Mouse (Mus musculus) neural tube, embryonic 11.5 days (tissue): Measurements from ENCODE around the gene Ggt7. TPM values are rescaled to one million over a fixed set of nuclear protein-coding genes. Genes with fewer than 3 reads are reported as not detected.

Experiments
- ATAC-seq: fragments of 200-750 bp; cut with Nextera tagmentation; 2 replicates; pipeline ENCODE4 v1.8.0; 2017; ENCODE audit warnings: moderate number of reproducible peaks, mild to moderate bottlenecking, moderate TSS enrichment, moderate library complexity; ENCODE audit not compliant: insufficient read depth, low FRiP score, low TSS enrichment
- DNase-seq: peaks from one replicate; pipeline ENCODE4 v3.0.0-alpha.2; 2015; ENCODE audit warnings: low spot score
- H3K27ac ChIP-seq: fragments of 300-500 bp; sonication (generic); 2 replicates; pipeline ENCODE4 v1.5.1; 2014; ENCODE audit warnings: low read depth, mild to moderate bottlenecking, low read length
- H3K27me3 ChIP-seq: fragments of 300-500 bp; sonication (generic); 2 replicates; pipeline ENCODE4 v1.6.1; 2014; ENCODE audit warnings: mild to moderate bottlenecking, low read length, mixed read lengths; ENCODE audit not compliant: control insufficient read depth, insufficient read depth
- H3K36me3 ChIP-seq: fragments of 300-500 bp; sonication (generic); 2 replicates; pipeline ENCODE4 v1.6.1; 2014; ENCODE audit warnings: mild to moderate bottlenecking, low read length, moderate library complexity, mixed read lengths; ENCODE audit not compliant: control insufficient read depth, insufficient read depth
- H3K4me1 ChIP-seq: fragments of 300-500 bp; sonication (generic); 2 replicates; pipeline ENCODE4 v1.6.1; 2014; ENCODE audit warnings: low read length, mixed read lengths; ENCODE audit not compliant: control insufficient read depth, insufficient read depth
- H3K4me2 ChIP-seq: fragments of 300-500 bp; sonication (generic); 2 replicates; pipeline ENCODE4 v1.6.1; 2014; ENCODE audit warnings: low read depth, mild to moderate bottlenecking, moderate library complexity
- H3K4me3 ChIP-seq: fragments of 300-500 bp; sonication (generic); 2 replicates; pipeline ENCODE4 v1.5.1; 2014; ENCODE audit warnings: low read depth, low read length
- H3K9ac ChIP-seq: fragments of 300-500 bp; sonication (generic); 2 replicates; pipeline ENCODE4 v1.6.1; 2014; ENCODE audit warnings: mild to moderate bottlenecking, low read length
- H3K9me3 ChIP-seq: fragments of 300-500 bp; sonication (generic); 2 replicates; pipeline ENCODE4 v1.6.1; 2016; ENCODE audit warnings: low read length; ENCODE audit not compliant: control insufficient read depth
- WGBS: fragments of 180-500 bp; shearing (Covaris S2); extraction: QIAGEN DNeasy Blood & Tissue Kit; methylation state at CpG from one replicate; pipeline ENCODE4 v1.1.7; 2014; 5-methylcytosine and 5-hydroxymethylcytosine counted together
- polyA plus RNA-seq: library from polyadenylated mRNA; unstranded; fragments of >200 nt; fragmentation: Nextera tagmentation; extraction: Ambion mirVana; gene quantifications from 2 replicates; pipeline ENCODE4 v1.2.1, GENCODE M21; 2014

Gene Ggt7
- polyA plus RNA-seq, 1 experiment from 2014 or later: 17.1 TPM

GRCm38 (mm10) chr2:155502596-155502995 is 15.4 kb downstream of the Ggt7 start:
- H3K4me2 ChIP-seq: no peak overlapping the region
- no peak overlapping the region for H3K27ac ChIP-seq
- H3K4me1 ChIP-seq: no peaks in the 10 kb centered on the region
- WGBS: 85% methylated on average over 7 of the region's 7 CpGs
- H3K4me3 ChIP-seq: no peak overlapping the region
- no peaks in the 10 kb centered on the region for H3K9me3 ChIP-seq
- DNase-seq (no peak), ATAC-seq (no peak)
- no peaks in the 10 kb centered on the region for H3K36me3 ChIP-seq
- no peak overlapping the region for H3K9ac ChIP-seq
- no peaks in the 10 kb centered on the region for H3K27me3 ChIP-seq

- Histone ChIP-seq H3K9ac (no peak overlapping the region), H3K4me3 (no peak overlapping the region), H3K27ac (no peak overlapping the region), H3K4me2 (no peak overlapping the region), H3K27me3 (no peaks in the 10 kb centered on the region), H3K9me3 (no peaks in the 10 kb centered on the region), H3K4me1 (no peaks in the 10 kb centered on the region), H3K36me3 (no peaks in the 10 kb centered on the region)
- DNase-seq (no peak), ATAC-seq (no peak)
- 92% methylated on average over 6 of the region's 6 CpGs for WGBS
Measured at GRCm38 (mm10) chr2:155490998-155491397, 27.0 kb downstream of the Ggt7 start.

GRCm38 (mm10) chr2:155482021-155482420 is 36.0 kb downstream of the Ggt7 start:
- no peak overlapping the region for H3K4me3 ChIP-seq
- no peaks in the 10 kb centered on the region for H3K36me3 ChIP-seq
- DNase-seq: peak; percentile 50
- H3K27ac ChIP-seq: no peak overlapping the region
- ATAC-seq: no peak
- H3K9ac ChIP-seq: no peak overlapping the region
- no peak overlapping the region for H3K4me2 ChIP-seq
- WGBS: 38% methylated on average over 3 of the region's 3 CpGs
- no peaks in the 10 kb centered on the region for H3K9me3 ChIP-seq
- H3K27me3 ChIP-seq: no peaks in the 10 kb centered on the region
- H3K4me1 ChIP-seq: no peaks in the 10 kb centered on the region

- peaks cover 8% of the 10 kb centered on the region; the same call in 1 of the 2 replicates for H3K4me1 ChIP-seq
Measured at GRCm38 (mm10) chr2:155473570-155474088, 44.4 kb downstream of the Ggt7 start, which contains the start of gene Ncoa6. Gene Ncoa6, minus strand, starts transcription at chr2:155473894.

GRCm38 (mm10) chr2:155472671-155473569 is 45.1 kb downstream of the Ggt7 start:
- Histone ChIP-seq H3K4me3 (peak overlapping the region; percentile 98), H3K27me3 (no peaks in the 10 kb centered on the region), H3K4me1 (peaks cover 8% of the 10 kb centered on the region; the same call in 1 of the 2 replicates), H3K4me2 (peak overlapping the region; percentile 70), H3K9me3 (no peaks in the 10 kb centered on the region), H3K9ac (peak overlapping the region; percentile 96), H3K27ac (peak overlapping the region; percentile 80), H3K36me3 (no peaks in the 10 kb centered on the region)
- DNase-seq (peak; percentile 50), ATAC-seq (peak; percentile 70)
- WGBS: 1% methylated on average over 25 of the region's 71 CpGs

More at GRCm38 (mm10) chr2:155473570-155474088, 44.4 kb downstream of the Ggt7 start, which contains the start of gene Ncoa6:
- no peaks in the 10 kb centered on the region for H3K36me3 ChIP-seq
- no peaks in the 10 kb centered on the region for H3K27me3 ChIP-seq
- peak within 1 kb of the TSS; percentile 98 for H3K4me3 ChIP-seq
- DNase-seq (peak; percentile 88), ATAC-seq (peak; percentile 83)
- WGBS: 0% methylated on average over 23 of the region's 72 CpGs
- no peaks in the 10 kb centered on the region for H3K9me3 ChIP-seq
- H3K4me2 ChIP-seq: peak within 1 kb of the TSS; percentile 70
- peak within 1 kb of the TSS; percentile 80 for H3K27ac ChIP-seq
- H3K9ac ChIP-seq: peak within 1 kb of the TSS; percentile 96

GRCm38 (mm10) chr2:155466861-155467260 is 51.2 kb downstream of the Ggt7 start:
- Histone ChIP-seq H3K36me3 (no peaks in the 10 kb centered on the region), H3K4me3 (no peak overlapping the region), H3K27ac (no peak overlapping the region), H3K9ac (no peak overlapping the region), H3K4me2 (no peak overlapping the region), H3K4me1 (0 out of 2 replicates have a peak, but pooled peaks cover 4% of the 10 kb centered on the region), H3K27me3 (no peaks in the 10 kb centered on the region), H3K9me3 (no peaks in the 10 kb centered on the region)
- ATAC-seq: no peak
- 91% methylated on average over 1 of the region's 1 CpGs for WGBS
- no peak for DNase-seq

- no peak overlapping the region for H3K4me3 ChIP-seq
- 87% methylated on average over 7 of the region's 7 CpGs for WGBS
- no peak overlapping the region for H3K4me2 ChIP-seq
- no peaks in the 10 kb centered on the region for H3K9me3 ChIP-seq
- no peak overlapping the region for H3K27ac ChIP-seq
- DNase-seq: no peak
- H3K9ac ChIP-seq: no peak overlapping the region
- H3K4me1 ChIP-seq: no peaks in the 10 kb centered on the region
- H3K36me3 ChIP-seq: no peaks in the 10 kb centered on the region
- H3K27me3 ChIP-seq: no peaks in the 10 kb centered on the region
- ATAC-seq: no peak
Measured at GRCm38 (mm10) chr2:155453591-155453990, 64.4 kb downstream of the Ggt7 start.

GRCm38 (mm10) chr2:155451256-155451655 is 66.8 kb downstream of the Ggt7 start:
- no peak overlapping the region for H3K4me2 ChIP-seq
- no peak overlapping the region for H3K4me3 ChIP-seq
- H3K27ac ChIP-seq: no peak overlapping the region
- H3K27me3 ChIP-seq: no peaks in the 10 kb centered on the region
- H3K9me3 ChIP-seq: no peaks in the 10 kb centered on the region
- ATAC-seq (no peak), DNase-seq (no peak)
- H3K9ac ChIP-seq: no peak overlapping the region
- 89% methylated on average over 5 of the region's 5 CpGs for WGBS
- no peaks in the 10 kb centered on the region for H3K36me3 ChIP-seq
- H3K4me1 ChIP-seq: no peaks in the 10 kb centered on the region
